Mouse (Mus musculus): ENCODE measurements at regions not wholly inside any gene's neighbourhood (a gene's known extent, or its start where the extent isn't known, plus 50 kb on each side); places are given as distances from the start of the nearest gene placed in this dataset.

DNA sequence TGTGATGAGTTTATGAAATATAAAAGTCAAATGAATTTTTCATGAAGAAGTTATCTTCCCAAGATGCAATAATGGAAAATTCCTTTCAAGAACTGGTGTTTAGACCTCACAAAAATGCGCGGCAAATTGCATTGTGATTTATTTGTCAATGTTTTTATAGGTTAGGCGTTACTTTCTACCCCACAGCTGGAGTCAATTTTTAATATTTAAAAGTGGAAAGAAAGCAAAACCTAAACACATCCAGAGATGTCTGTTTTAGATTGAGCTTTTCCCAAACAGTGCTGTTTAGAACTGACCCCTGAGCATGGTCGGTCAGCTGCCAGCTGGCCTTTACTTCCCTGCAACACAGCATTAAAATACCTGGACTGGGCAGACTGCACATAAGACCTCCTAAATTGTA lies 383.8 kb upstream of the 9430069I07Rik start:
- no peak for ATAC-seq (ENCODE audit: insufficient read depth)
- H3K27me3 ChIP-seq (ENCODE audit: control insufficient read depth, insufficient read depth, low read length): no peaks in the 10 kb centered on the region
- H3K27ac ChIP-seq: no peak overlapping the region
- no peak for TF ChIP-seq EP300 (IDR thresholded peaks at IDR 0.05; ENCODE audit: low read depth)
- TF ChIP-seq CTCF (IDR thresholded peaks at IDR 0.05; ENCODE audit: low read depth): no peak
- WGBS (ENCODE audit: insufficient replicate concordance): 66% methylated on average over 4 of the region's 4 CpGs
- H3K9ac ChIP-seq (replicated peaks): no peak overlapping the region
- no peak overlapping the region for H3K4me3 ChIP-seq (ENCODE audit: insufficient read depth in 1 of 2, low read depth in 2 of 2, low read length in 2 of 2)
- H3K9me3 ChIP-seq (ENCODE audit: control insufficient read depth, low read length): no peaks in the 10 kb centered on the region
- no peaks in the 10 kb centered on the region for H3K4me1 ChIP-seq (replicated peaks; ENCODE audit: control insufficient read depth in 2 of 2, insufficient read depth in 2 of 2, low read length in 1 of 2)
- DNase-seq (ENCODE audit: low read depth in 3 of 3, low spot score in 3 of 3): no peak
- no peaks in the 10 kb centered on the region for H3K36me3 ChIP-seq (replicated peaks; ENCODE audit: control insufficient read depth, insufficient read depth, low read depth)
- no peak overlapping the region for H3K4me2 ChIP-seq (ENCODE audit: low read depth)
